Mouse (Mus musculus): ENCODE measurements at regions not wholly inside any gene's neighbourhood (a gene's known extent, or its start where the extent isn't known, plus 50 kb on each side); places are given as distances from the start of the nearest gene placed in this dataset.
"Not testable (repeated sequence)": the region's sequence is repeated elsewhere in the genome, so short reads cannot be mapped to it uniquely, and the experiment has no call there.

DNA sequence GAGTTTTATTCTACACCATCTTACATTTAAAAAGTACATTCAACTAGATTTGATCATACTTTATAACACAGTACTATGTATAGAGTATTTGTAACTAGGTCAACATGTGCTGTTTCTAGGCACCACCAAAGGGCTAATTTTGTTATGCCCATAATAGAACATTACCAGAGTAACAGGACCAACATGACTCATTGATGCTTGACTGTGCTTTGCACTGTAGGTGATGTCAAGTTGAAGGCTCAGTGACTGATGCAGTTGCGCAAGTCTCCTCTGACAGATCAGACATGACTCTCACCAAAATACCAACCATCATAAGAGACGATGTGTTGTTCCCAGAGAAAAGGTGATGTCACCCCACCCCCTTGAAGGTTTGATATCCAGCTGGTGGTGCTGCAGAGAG lies 108.5 kb downstream of the Mrpl39 start:
- no peak for DNase-seq (ENCODE audit: low spot score)

DNA sequence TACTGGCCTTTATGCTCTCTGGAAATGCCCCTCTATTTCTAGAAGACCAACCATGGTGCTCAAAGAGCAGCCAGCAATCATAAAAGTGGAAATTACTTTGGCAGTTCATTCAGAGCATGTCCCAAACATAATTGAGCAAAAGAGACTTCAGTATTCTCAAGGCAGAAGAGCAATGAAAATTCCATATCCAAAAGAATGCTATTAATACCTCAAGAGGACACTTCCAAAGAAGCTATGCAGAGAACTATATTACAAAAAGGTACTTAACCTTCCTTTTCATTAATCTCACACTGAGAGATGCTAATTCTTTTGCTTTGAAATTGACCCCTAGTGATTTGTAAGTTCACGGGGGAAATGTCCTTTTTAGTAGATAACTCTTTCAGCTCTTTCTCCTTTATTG lies 105.7 kb downstream of the Mrpl39 start:
- no peak for DNase-seq (ENCODE audit: low spot score)

DNA sequence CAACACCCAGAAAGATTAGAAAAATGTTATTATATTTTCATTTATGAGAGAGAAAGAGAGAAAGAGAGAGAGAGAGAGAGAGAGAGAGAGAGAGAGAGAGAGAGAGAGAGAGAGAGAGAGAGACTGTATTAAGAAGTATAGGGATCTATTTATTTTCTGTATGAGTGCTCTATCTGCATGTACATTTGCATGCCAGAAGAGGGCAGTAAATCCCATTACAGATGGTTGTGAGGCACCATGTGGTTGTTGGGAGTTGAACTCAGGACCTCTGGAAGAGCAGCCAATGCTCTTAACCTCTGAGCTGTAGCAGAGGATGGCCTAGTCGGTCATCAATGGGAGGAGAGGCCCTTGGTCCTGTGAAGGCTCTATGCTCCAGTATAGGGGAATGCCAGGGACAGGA lies 91.1 kb downstream of the Mrpl39 start:
- not testable (repeated sequence) for DNase-seq (ENCODE audit: low spot score)

DNA sequence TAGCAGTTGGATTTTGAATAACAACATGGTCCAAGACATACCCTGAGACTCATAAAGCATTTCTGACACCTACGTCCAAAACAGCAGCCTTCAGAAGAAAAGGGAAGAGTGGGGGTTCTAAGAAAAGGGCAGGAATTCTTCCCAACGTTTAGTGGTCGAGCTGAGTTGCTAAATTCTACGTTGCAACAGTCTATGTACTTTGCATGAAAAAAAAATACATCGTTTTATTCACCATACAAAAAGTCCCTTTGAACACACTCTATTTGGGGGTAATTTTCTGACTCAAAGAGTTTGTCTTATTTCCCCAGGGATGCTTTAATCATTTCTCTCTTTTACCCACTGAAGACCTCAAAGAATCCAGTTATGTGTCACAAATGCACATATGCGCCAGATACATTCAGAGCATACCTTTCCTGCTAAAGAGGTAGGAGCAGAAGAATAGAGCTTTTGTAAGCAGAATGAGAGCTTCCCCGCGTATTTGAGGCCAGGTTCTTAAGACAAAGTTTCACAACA lies 89.3 kb downstream of the Mrpl39 start:
- no peak for DNase-seq (ENCODE audit: low spot score)

DNA sequence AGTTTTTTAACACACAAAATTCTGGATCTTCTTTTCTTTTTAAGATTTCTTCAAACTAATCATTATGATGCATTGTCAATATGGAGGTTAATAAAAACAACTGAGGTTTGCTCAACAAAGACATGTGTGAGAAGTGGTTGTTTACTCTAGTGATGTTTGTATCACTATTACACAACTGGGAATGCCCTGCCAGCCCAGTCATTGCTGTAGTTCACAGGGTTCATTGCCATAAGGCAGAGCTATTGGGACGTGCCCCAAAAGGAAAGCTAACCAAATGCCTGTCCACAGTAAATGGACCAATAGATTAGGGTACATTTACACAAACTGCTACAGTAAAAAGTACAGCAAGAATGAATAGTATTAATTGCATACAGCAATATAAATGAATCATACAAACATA lies 84.9 kb downstream of the Mrpl39 start:
- DNase-seq (ENCODE audit: low spot score) = no peak

DNA sequence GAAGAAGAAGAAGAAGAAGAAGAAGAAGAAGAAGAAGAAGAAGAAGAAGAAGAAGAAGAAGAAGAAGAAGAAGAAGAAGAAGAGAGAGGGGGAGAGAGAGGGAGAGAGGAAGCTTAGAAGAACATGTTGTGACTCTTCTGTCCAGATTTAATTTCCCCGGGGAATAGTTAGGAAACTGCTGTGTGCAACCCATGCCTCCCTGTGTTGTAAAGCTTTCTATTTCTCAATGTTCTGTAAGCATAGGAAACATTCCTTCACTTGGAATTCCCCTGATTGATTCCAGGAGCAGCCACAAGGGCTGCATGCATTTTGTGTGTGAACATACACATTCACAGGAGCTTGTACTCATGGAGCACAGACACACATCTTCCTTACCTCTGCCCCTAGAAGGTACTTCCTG lies 81.7 kb downstream of the Mrpl39 start:
- no peak for DNase-seq (ENCODE audit: low spot score)

DNA sequence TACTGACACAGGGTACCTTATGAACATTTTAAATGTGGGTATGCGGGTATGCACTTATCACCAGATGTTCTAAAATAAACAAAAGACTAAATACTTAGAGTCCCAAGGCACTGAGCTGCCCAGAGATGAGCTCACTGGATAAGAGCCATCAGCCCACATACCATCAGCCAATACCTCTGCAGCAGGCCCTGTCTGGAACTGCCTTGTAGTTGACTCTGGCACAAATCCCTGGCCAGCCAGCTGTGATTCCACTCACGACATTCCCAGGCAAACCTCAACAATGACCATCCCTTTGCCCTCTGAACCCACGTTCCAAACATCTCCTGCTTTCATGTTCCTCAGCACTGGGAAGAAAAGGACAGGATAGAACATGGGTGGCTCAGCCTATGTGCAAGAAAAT lies 73.7 kb downstream of the Mrpl39 start:
- peak; percentile 3 for DNase-seq (ENCODE audit: low spot score)

DNA sequence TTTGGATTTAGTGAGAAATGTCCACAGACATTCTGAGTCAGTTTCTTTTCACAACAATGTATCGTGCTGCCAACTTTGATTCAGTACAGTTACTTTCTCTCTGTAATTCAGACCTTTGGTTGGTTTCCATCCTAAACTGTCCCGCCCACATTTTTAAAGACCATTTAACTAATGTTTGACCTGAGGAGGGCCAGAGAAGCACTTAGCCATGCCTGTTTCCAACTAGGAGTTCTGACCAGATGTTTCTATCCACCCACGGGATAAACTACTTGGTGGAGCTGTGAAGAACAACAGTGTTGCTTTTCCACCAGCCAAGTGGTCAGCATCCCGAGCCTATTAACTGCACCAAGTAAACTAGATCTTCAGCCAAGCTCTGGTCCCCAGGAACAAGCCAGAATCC lies 72.0 kb downstream of the Mrpl39 start:
- DNase-seq (ENCODE audit: low spot score) = no peak
